Mouse (Mus musculus) heart, embryonic 12.5 days (tissue): Measurements from ENCODE around the gene Grm8. TPM values are rescaled to one million over a fixed set of nuclear protein-coding genes. Genes with fewer than 3 reads are reported as not detected.

Source experiments
- ATAC-seq: fragments of 200-750 bp; cut with Nextera tagmentation; 2 replicates; pipeline ENCODE4 v1.8.0; 2017; ENCODE audit warnings: moderate TSS enrichment, moderate library complexity; ENCODE audit not compliant: insufficient number of reproducible peaks, low FRiP score
- H3K27ac ChIP-seq: fragments of 300-500 bp; sonication (generic); 2 replicates; pipeline ENCODE4 v1.5.1; 2016; ENCODE audit warnings: mild to moderate bottlenecking, moderate library complexity; ENCODE audit not compliant: poor library complexity, severe bottlenecking
- H3K27me3 ChIP-seq: fragments of 300-500 bp; sonication (generic); replicated peaks from 2 replicates; pipeline ENCODE4 v1.6.1; 2016; ENCODE audit warnings: mild to moderate bottlenecking, moderate library complexity
- H3K36me3 ChIP-seq: fragments of 300-500 bp; sonication (generic); 2 replicates; pipeline ENCODE4 v1.6.1; 2016; ENCODE audit warnings: mild to moderate bottlenecking, moderate library complexity
- H3K4me1 ChIP-seq: fragments of 300-500 bp; sonication (generic); replicated peaks from 2 replicates; pipeline ENCODE4 v1.6.1; 2016; ENCODE audit warnings: mild to moderate bottlenecking
- H3K4me2 ChIP-seq: fragments of 300-500 bp; sonication (generic); 2 replicates; pipeline ENCODE4 v1.6.1; 2016; ENCODE audit warnings: mild to moderate bottlenecking, moderate library complexity
- H3K4me3 ChIP-seq: fragments of 300-500 bp; sonication (generic); 2 replicates; pipeline ENCODE4 v1.5.1; 2016; ENCODE audit warnings: mild to moderate bottlenecking
- H3K9ac ChIP-seq: fragments of 300-500 bp; sonication (generic); 2 replicates; pipeline ENCODE4 v1.6.1; 2016; ENCODE audit warnings: mild to moderate bottlenecking, moderate library complexity
- H3K9me3 ChIP-seq: fragments of 300-500 bp; sonication (generic); replicated peaks from 2 replicates; pipeline ENCODE4 v1.6.1; 2016; ENCODE audit warnings: mild to moderate bottlenecking, moderate library complexity
- WGBS: fragments of 180-500 bp; shearing (Covaris S2); methylation state at CpG from one replicate; pipeline ENCODE4 v1.1.7; 2016; 5-methylcytosine and 5-hydroxymethylcytosine counted together
- polyA plus RNA-seq: library from polyadenylated mRNA; unstranded; fragments of >200 nt; fragmentation: Nextera tagmentation; extraction: Ambion mirVana; gene quantifications from 2 replicates; pipeline ENCODE4 v1.2.1, GENCODE M21; 2016

Gene Grm8
- polyA plus RNA-seq, 1 experiment from 2014 or later = 0.73 TPM

GRCm38 (mm10) chr6:28040815-28041214, 94.2 kb downstream of the Grm8 start:
- 87% methylated on average over 1 of the region's 1 CpGs for WGBS
- Histone ChIP-seq H3K4me3 (no peak overlapping the region), H3K27me3 (no peaks in the 10 kb centered on the region), H3K9ac (no peak overlapping the region), H3K4me2 (no peak overlapping the region), H3K9me3 (no peaks in the 10 kb centered on the region), H3K36me3 (no peaks in the 10 kb centered on the region), H3K4me1 (no peaks in the 10 kb centered on the region), H3K27ac (no peak overlapping the region)
- no peak for ATAC-seq

- H3K4me2 ChIP-seq = no peak overlapping the region
- H3K4me3 ChIP-seq = no peak overlapping the region
- no peak for ATAC-seq
- H3K27me3 ChIP-seq = no peaks in the 10 kb centered on the region
- H3K4me1 ChIP-seq = no peaks in the 10 kb centered on the region
- H3K36me3 ChIP-seq = no peaks in the 10 kb centered on the region
- no peak overlapping the region for H3K9ac ChIP-seq
- no peak overlapping the region for H3K27ac ChIP-seq
- 84% methylated on average over 4 of the region's 4 CpGs for WGBS
- no peaks in the 10 kb centered on the region for H3K9me3 ChIP-seq
Observed at GRCm38 (mm10) chr6:28032006-28032405, 103.0 kb downstream of the Grm8 start.

- 79% methylated on average over 1 of the region's 1 CpGs for WGBS
- H3K27me3 ChIP-seq = no peaks in the 10 kb centered on the region
- H3K4me1 ChIP-seq = no peaks in the 10 kb centered on the region
- no peak overlapping the region for H3K4me3 ChIP-seq
- no peak overlapping the region for H3K9ac ChIP-seq
- H3K9me3 ChIP-seq = no peaks in the 10 kb centered on the region
- H3K36me3 ChIP-seq = no peaks in the 10 kb centered on the region
- no peak overlapping the region for H3K27ac ChIP-seq
- ATAC-seq = no peak
- H3K4me2 ChIP-seq = no peak overlapping the region
Observed at GRCm38 (mm10) chr6:28017653-28018052, 117.3 kb downstream of the Grm8 start.

GRCm38 (mm10) chr6:28007001-28007400, 128.0 kb downstream of the Grm8 start:
- no peak overlapping the region for H3K4me2 ChIP-seq
- no peaks in the 10 kb centered on the region for H3K4me1 ChIP-seq
- no peak for ATAC-seq
- WGBS = 63% methylated on average over 3 of the region's 3 CpGs
- H3K27me3 ChIP-seq = no peaks in the 10 kb centered on the region
- no peak overlapping the region for H3K9ac ChIP-seq
- no peak overlapping the region for H3K4me3 ChIP-seq
- H3K27ac ChIP-seq = no peak overlapping the region
- no peaks in the 10 kb centered on the region for H3K36me3 ChIP-seq
- H3K9me3 ChIP-seq = no peaks in the 10 kb centered on the region

- H3K9me3 ChIP-seq = no peaks in the 10 kb centered on the region
- H3K27me3 ChIP-seq = no peaks in the 10 kb centered on the region
- no peaks in the 10 kb centered on the region for H3K36me3 ChIP-seq
- H3K4me2 ChIP-seq = no peak overlapping the region
- H3K4me3 ChIP-seq = no peak overlapping the region
- 0 out of 2 replicates have a peak, but pooled peaks have one; percentile 15 for ATAC-seq
- no peak overlapping the region for H3K9ac ChIP-seq
- WGBS = 88% methylated on average over 2 of the region's 2 CpGs
- H3K27ac ChIP-seq = no peak overlapping the region
- no peaks in the 10 kb centered on the region for H3K4me1 ChIP-seq
Observed at GRCm38 (mm10) chr6:27997250-27997649, 137.7 kb downstream of the Grm8 start.

GRCm38 (mm10) chr6:27991241-27991640, 143.7 kb downstream of the Grm8 start:
- no peak overlapping the region for H3K4me2 ChIP-seq
- H3K4me3 ChIP-seq = no peak overlapping the region
- H3K4me1 ChIP-seq = no peaks in the 10 kb centered on the region
- H3K27me3 ChIP-seq = no peaks in the 10 kb centered on the region
- no peaks in the 10 kb centered on the region for H3K36me3 ChIP-seq
- no peak overlapping the region for H3K9ac ChIP-seq
- no peak for ATAC-seq
- H3K9me3 ChIP-seq = no peaks in the 10 kb centered on the region
- H3K27ac ChIP-seq = no peak overlapping the region
- 81% methylated on average over 4 of the region's 4 CpGs for WGBS

- Histone ChIP-seq H3K27me3 (no peaks in the 10 kb centered on the region), H3K4me1 (no peaks in the 10 kb centered on the region), H3K4me3 (no peak overlapping the region), H3K36me3 (no peaks in the 10 kb centered on the region), H3K9ac (no peak overlapping the region), H3K4me2 (no peak overlapping the region), H3K9me3 (no peaks in the 10 kb centered on the region), H3K27ac (no peak overlapping the region)
- ATAC-seq = no peak
- WGBS = 73% methylated on average over 3 of the region's 3 CpGs
Observed at GRCm38 (mm10) chr6:27982598-27982997, 152.4 kb downstream of the Grm8 start.

- Histone ChIP-seq H3K4me1 (no peaks in the 10 kb centered on the region), H3K9me3 (no peaks in the 10 kb centered on the region), H3K4me2 (no peak overlapping the region), H3K9ac (no peak overlapping the region), H3K27me3 (no peaks in the 10 kb centered on the region), H3K4me3 (no peak overlapping the region), H3K36me3 (no peaks in the 10 kb centered on the region), H3K27ac (no peak overlapping the region)
- 24% methylated on average over 1 of the region's 1 CpGs for WGBS
- no peak for ATAC-seq
Observed at GRCm38 (mm10) chr6:27982021-27982420, 153.0 kb downstream of the Grm8 start.

- 79% methylated on average over 5 of the region's 5 CpGs for WGBS
- no peaks in the 10 kb centered on the region for H3K27me3 ChIP-seq
- H3K4me3 ChIP-seq = no peak overlapping the region
- H3K36me3 ChIP-seq = no peaks in the 10 kb centered on the region
- H3K27ac ChIP-seq = no peak overlapping the region
- no peak for ATAC-seq
- H3K9ac ChIP-seq = no peak overlapping the region
- no peaks in the 10 kb centered on the region for H3K9me3 ChIP-seq
- no peaks in the 10 kb centered on the region for H3K4me1 ChIP-seq
- H3K4me2 ChIP-seq = no peak overlapping the region
Observed at GRCm38 (mm10) chr6:27977361-27977760, 157.6 kb downstream of the Grm8 start.

GRCm38 (mm10) chr6:27968859-27969258, 166.1 kb downstream of the Grm8 start:
- no peak overlapping the region for H3K4me3 ChIP-seq
- 84% methylated on average over 2 of the region's 2 CpGs for WGBS
- ATAC-seq = no peak

GRCm38 (mm10) chr6:27967037-27967436, 167.9 kb downstream of the Grm8 start:
- Histone ChIP-seq H3K9me3 (no peaks in the 10 kb centered on the region), H3K27ac (no peak overlapping the region), H3K4me3 (no peak overlapping the region), H3K36me3 (no peaks in the 10 kb centered on the region), H3K4me2 (no peak overlapping the region), H3K27me3 (no peaks in the 10 kb centered on the region), H3K4me1 (peaks cover 4% of the 10 kb centered on the region; the same call in 1 of the 2 replicates), H3K9ac (no peak overlapping the region)
- WGBS = 83% methylated on average over 3 of the region's 3 CpGs
- no peak for ATAC-seq

More at GRCm38 (mm10) chr6:27968859-27969258, 166.1 kb downstream of the Grm8 start:
- Histone ChIP-seq H3K36me3 (no peaks in the 10 kb centered on the region), H3K9me3 (no peaks in the 10 kb centered on the region), H3K27me3 (no peaks in the 10 kb centered on the region), H3K9ac (no peak overlapping the region), H3K4me2 (no peak overlapping the region), H3K27ac (no peak overlapping the region), H3K4me1 (peaks cover 4% of the 10 kb centered on the region; the same call in 1 of the 2 replicates)

- H3K9me3 ChIP-seq = no peaks in the 10 kb centered on the region
- H3K36me3 ChIP-seq = no peaks in the 10 kb centered on the region
- WGBS = 13% methylated on average over 2 of the region's 2 CpGs
- no peak overlapping the region for H3K4me3 ChIP-seq
- no peak overlapping the region for H3K27ac ChIP-seq
- peaks cover 4% of the 10 kb centered on the region; the same call in 1 of the 2 replicates for H3K4me1 ChIP-seq
- no peak overlapping the region for H3K4me2 ChIP-seq
- 0 out of 2 replicates have a peak, but pooled peaks have one; percentile 45 for ATAC-seq
- H3K9ac ChIP-seq = no peak overlapping the region
- H3K27me3 ChIP-seq = no peaks in the 10 kb centered on the region
Observed at GRCm38 (mm10) chr6:27965237-27965636, 169.7 kb downstream of the Grm8 start.
